Mouse (Mus musculus) kidney, embryonic 14.5 days (tissue): Measurements from ENCODE around the gene Tmpo. TPM values are rescaled to one million over a fixed set of nuclear protein-coding genes. Genes with fewer than 3 reads are reported as not detected.

ENCODE experiments used
- ATAC-seq: fragments of 200-750 bp; cut with Nextera tagmentation; 2 replicates; pipeline ENCODE4 v1.8.0; 2017; ENCODE audit warnings: moderate number of reproducible peaks, mild to moderate bottlenecking, moderate TSS enrichment, moderate library complexity; ENCODE audit not compliant: low FRiP score, low TSS enrichment
- H3K27ac ChIP-seq: fragments of 300-500 bp; sonication (generic); 2 replicates; pipeline ENCODE4 v1.5.1; 2014; ENCODE audit warnings: low read depth, mild to moderate bottlenecking, low read length, moderate library complexity, mixed read lengths
- H3K27me3 ChIP-seq: fragments of 300-500 bp; sonication (generic); 2 replicates; pipeline ENCODE4 v1.6.1; 2014; ENCODE audit warnings: mild to moderate bottlenecking, low read length; ENCODE audit not compliant: control insufficient read depth, insufficient read depth
- H3K36me3 ChIP-seq: fragments of 300-500 bp; sonication (generic); 2 replicates; pipeline ENCODE4 v1.6.1; 2014; ENCODE audit warnings: low read length, mixed read lengths; ENCODE audit not compliant: control insufficient read depth, insufficient read depth
- H3K4me1 ChIP-seq: fragments of 300-500 bp; sonication (generic); 2 replicates; pipeline ENCODE4 v1.6.1; 2014; ENCODE audit warnings: low read length, mixed read lengths; ENCODE audit not compliant: control insufficient read depth, insufficient read depth
- H3K4me2 ChIP-seq: fragments of 300-500 bp; sonication (generic); replicated peaks from 2 replicates; pipeline ENCODE4 v1.6.1; 2014; ENCODE audit warnings: low read depth, mild to moderate bottlenecking, low read length
- H3K4me3 ChIP-seq: fragments of 300-500 bp; sonication (generic); 2 replicates; pipeline ENCODE4 v1.5.1; 2014; ENCODE audit warnings: mild to moderate bottlenecking, low read length
- H3K9ac ChIP-seq: fragments of 300-500 bp; sonication (generic); 2 replicates; pipeline ENCODE4 v1.6.1; 2014; ENCODE audit warnings: low read depth, mild to moderate bottlenecking, low read length, moderate library complexity
- H3K9me3 ChIP-seq: fragments of 300-500 bp; sonication (generic); 2 replicates; pipeline ENCODE4 v1.6.1; 2016; ENCODE audit warnings: low read length; ENCODE audit not compliant: control insufficient read depth
- WGBS: fragments of 180-500 bp; shearing (Covaris S2); extraction: QIAGEN DNeasy Blood & Tissue Kit; methylation state at CpG from one replicate; pipeline ENCODE4 v1.1.7; 2014; 5-methylcytosine and 5-hydroxymethylcytosine counted together
- polyA plus RNA-seq: library from polyadenylated mRNA; unstranded; fragments of >200 nt; fragmentation: Nextera tagmentation; extraction: Ambion mirVana; gene quantifications from 2 replicates; pipeline ENCODE4 v1.2.1, GENCODE M21; 2014

Gene Tmpo
- polyA plus RNA-seq, 1 experiment from 2014 or later: 328 TPM

DNA sequence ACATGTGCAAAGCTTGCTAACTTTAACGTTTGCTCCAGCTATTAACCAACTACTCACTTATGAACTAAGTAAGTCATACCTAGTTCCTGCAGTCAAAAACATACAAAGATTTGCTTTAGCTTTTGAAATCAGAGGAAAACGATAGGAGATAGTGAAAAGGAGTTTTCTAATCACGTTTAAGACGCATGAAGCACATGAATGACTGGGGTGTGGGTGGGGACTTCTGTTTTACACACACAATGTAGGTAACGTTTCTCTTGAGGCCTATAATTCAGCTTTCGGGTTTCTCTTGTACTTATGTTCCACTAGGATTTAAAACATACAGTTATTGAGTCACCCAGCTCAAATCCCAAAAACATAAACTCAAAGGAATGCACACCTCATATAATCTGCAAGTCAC is 58.5 kb downstream of the Tmpo start:
- H3K4me2 ChIP-seq: peak overlapping the region; percentile 55
- no peaks in the 10 kb centered on the region for H3K27me3 ChIP-seq
- no peak overlapping the region for H3K27ac ChIP-seq
- 25% methylated on average over 6 of the region's 6 CpGs for WGBS
- peaks cover 46% of the 10 kb centered on the region for H3K36me3 ChIP-seq
- ATAC-seq: no peak
- H3K9me3 ChIP-seq: no peaks in the 10 kb centered on the region
- peaks cover 14% of the 10 kb centered on the region for H3K4me1 ChIP-seq
- H3K9ac ChIP-seq: peak overlapping the region; percentile 98
- peak overlapping the region; percentile 100 for H3K4me3 ChIP-seq

DNA sequence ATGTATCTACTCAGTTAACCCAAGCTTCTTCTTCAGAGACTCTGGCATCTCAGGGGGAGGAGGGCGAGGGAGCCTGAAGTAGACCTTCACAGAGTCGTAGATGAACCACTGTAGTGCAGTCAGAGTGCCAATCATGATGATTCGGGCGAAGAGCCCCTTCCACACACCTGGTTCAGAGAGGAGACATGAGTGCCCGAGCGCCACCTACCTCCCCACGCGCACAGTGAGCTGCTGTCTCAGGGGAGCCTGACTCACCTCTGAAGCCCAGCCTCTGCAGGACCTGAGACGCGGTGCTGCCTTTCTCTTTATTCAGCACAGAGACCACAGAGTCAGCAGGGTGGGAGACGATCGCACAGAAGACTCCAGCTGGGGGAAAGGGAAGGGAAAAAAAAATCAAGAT is 64.2 kb downstream of the Tmpo start:
- no peak for ATAC-seq
- H3K9ac ChIP-seq: no peak overlapping the region
- H3K4me2 ChIP-seq: no peak overlapping the region
- no peak overlapping the region for H3K4me3 ChIP-seq
- H3K27ac ChIP-seq: no peak overlapping the region
- H3K27me3 ChIP-seq: no peaks in the 10 kb centered on the region
- WGBS: 95% methylated on average over 12 of the region's 12 CpGs
- H3K36me3 ChIP-seq: peaks cover 87% of the 10 kb centered on the region
- peaks cover 5% of the 10 kb centered on the region for H3K4me1 ChIP-seq
- H3K9me3 ChIP-seq: peaks cover 5% of the 10 kb centered on the region; the same call in 1 of the 2 replicates

DNA sequence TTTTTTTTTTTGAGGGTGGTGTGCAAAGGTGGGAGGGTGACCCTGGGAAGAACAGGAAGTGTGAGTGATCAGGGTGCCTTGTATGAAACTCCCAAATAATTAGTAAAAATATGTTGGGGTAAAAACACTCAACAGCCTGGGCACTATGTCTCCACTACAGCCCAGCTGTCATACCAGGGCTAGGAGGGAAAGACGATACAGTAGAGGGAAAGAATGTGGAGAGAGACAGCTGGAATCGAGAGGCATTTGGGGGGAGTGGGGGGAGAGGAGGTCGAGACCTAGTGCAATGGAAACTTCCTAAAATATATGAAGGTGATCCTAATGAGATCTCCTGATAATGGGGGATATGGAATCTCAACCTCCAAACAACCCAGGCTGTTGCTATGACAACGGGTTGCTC is 71.3 kb downstream of the Tmpo start:
- Histone ChIP-seq H3K4me3 (no peak overlapping the region), H3K27ac (no peak overlapping the region), H3K9ac (no peak overlapping the region), H3K4me2 (no peak overlapping the region), H3K9me3 (peaks cover 8% of the 10 kb centered on the region; the same call in 1 of the 2 replicates), H3K4me1 (no peaks in the 10 kb centered on the region), H3K27me3 (no peaks in the 10 kb centered on the region), H3K36me3 (peaks cover 20% of the 10 kb centered on the region)
- ATAC-seq: no peak
- 64% methylated on average over 4 of the region's 4 CpGs for WGBS

DNA sequence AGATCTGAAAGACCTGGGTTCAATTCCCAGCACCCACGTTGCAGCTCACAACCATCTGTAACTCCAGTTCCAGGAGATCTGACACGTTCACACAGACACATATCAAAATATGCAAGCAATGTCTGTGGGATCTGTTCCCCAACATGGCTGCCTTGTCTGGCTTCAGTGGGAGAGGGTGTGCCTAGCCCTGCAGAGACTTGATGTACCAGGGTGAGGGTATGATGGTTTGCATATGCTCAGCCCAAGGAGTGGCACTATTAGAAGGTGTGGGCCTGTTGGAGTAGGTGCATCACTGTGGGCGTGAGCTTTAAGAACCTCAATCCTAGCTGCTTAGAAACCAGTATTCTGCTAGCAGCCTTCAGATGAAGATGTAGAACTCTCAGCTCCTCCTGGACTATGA is 75.1 kb downstream of the Tmpo start:
- no peak for ATAC-seq

DNA sequence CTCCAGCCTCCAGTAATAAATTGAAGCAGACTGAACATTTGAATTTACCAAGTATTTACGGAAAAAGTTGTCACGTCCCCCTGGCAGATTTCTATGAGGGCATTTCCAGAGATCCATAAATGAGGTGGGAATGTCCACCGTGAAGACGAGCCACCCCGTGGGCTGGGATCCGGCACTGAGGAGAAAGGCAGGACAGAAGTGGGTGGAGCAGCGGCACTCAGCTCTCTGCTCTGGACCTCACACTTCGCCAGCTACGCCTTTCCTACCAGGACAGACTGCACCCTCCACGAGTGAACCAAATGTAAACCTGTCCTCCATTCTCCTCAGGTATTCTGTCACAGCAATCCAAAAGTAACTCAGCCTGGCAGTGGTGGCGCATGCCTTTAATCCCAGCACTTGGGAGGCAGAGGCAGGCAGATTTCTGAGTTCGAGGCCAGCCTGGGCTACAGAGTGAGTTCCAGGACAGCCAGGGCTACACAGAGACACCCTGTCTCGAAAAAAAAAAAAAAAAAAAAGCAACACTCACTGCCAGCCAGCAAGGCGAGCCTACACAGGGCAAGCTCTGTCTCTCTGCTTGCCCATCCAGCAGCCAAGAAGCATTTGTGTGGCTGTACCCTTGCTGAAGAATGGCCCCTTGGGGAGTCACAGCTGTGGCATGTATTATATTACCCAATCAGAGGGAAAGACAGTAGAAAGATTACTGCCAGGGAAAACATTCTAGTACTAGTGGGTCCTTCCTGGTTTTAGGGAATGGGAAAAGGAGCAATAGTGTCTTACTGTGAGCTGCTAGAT is 78.1 kb downstream of the Tmpo start:
- 92% methylated on average over 14 of the region's 14 CpGs for WGBS
- no peak overlapping the region for H3K4me3 ChIP-seq
- H3K9me3 ChIP-seq: no peaks in the 10 kb centered on the region
- no peak overlapping the region for H3K9ac ChIP-seq
- no peak overlapping the region for H3K27ac ChIP-seq
- no peak for ATAC-seq
- H3K27me3 ChIP-seq: no peaks in the 10 kb centered on the region
- H3K36me3 ChIP-seq: peaks cover 13% of the 10 kb centered on the region; the same call in 1 of the 2 replicates
- H3K4me2 ChIP-seq: no peak overlapping the region
- no peaks in the 10 kb centered on the region for H3K4me1 ChIP-seq

More for the DNA sequence above, 75.1 kb downstream of the Tmpo start:
- H3K9me3 ChIP-seq: peaks cover 3% of the 10 kb centered on the region; the same call in 1 of the 2 replicates
- H3K27me3 ChIP-seq: no peaks in the 10 kb centered on the region
- 85% methylated on average over 3 of the region's 3 CpGs for WGBS
- H3K36me3 ChIP-seq: peaks cover 5% of the 10 kb centered on the region; the same call in 1 of the 2 replicates
- H3K4me3 ChIP-seq: no peak overlapping the region
- H3K4me2 ChIP-seq: no peak overlapping the region
- no peak overlapping the region for H3K9ac ChIP-seq
- H3K27ac ChIP-seq: no peak overlapping the region
- H3K4me1 ChIP-seq: no peaks in the 10 kb centered on the region

DNA sequence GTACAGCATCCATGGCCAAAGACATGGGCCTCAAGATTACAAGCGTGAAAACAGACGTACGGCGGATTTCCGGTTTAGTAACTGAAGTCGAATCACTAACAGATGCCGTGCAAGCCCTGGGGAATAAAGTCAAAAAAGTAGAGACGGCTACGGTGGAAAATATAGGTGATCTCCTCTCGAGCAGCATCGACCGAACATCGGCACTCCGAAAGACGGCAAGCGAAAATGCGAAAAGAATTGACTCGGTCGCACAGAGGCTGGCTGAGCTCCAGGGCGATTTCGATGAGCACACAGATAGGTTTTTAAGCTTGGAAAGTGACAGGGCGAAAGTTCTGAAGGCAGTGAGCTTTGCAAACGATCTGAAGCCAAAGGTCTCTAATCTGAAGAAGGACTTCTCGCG is 79.2 kb downstream of the Tmpo start:
- Histone ChIP-seq H3K4me2 (no peak overlapping the region), H3K4me1 (no peaks in the 10 kb centered on the region), H3K9me3 (no peaks in the 10 kb centered on the region), H3K27ac (no peak overlapping the region), H3K9ac (no peak overlapping the region), H3K4me3 (no peak overlapping the region), H3K36me3 (peaks cover 13% of the 10 kb centered on the region; the same call in 1 of the 2 replicates), H3K27me3 (no peaks in the 10 kb centered on the region)
- WGBS: 96% methylated on average over 25 of the region's 25 CpGs
- ATAC-seq: no peak

DNA sequence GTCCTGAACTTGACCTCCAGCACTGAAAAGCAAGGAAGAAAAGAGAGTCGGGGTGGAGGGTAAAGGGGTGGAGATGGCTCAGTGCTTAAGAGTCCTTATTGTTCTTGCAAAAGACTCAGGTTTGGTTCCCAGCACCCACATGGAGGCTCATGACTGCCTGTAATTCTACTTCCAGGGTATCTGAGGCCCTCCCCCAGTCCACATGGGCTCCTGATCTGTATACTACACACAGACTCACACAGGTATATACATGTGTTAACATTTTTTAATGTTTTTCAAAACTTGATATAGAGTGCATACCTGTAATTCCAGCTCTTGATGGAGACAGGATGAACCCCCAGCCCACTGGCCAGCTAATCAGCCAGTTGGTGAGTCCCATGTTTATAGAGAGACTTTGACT is 81.0 kb downstream of the Tmpo start:
- no peak overlapping the region for H3K27ac ChIP-seq
- 83% methylated on average over 1 of the region's 1 CpGs for WGBS
- H3K36me3 ChIP-seq: peaks cover 20% of the 10 kb centered on the region; the same call in 1 of the 2 replicates

DNA sequence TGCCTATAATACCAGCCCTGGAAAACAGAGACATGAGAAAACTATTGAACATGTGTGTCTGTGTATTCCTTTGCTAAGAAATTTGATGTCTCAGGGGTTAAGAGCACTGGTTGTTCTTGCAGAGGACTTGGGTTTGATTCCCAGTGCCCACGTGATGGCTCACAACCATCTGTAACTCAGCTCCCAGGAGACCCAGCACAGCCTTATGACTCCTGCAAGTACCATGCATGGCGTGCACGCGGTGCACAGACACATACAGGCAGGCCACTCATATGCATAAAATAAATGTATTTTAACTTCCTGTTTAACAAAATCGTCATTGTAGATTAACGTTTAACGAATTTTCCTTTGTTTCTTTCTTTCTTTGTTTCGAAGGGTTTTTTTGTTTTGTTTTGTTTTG is 83.1 kb downstream of the Tmpo start:
- Histone ChIP-seq H3K9me3 (no peaks in the 10 kb centered on the region), H3K4me2 (no peak overlapping the region), H3K27ac (no peak overlapping the region), H3K9ac (no peak overlapping the region), H3K4me3 (no peak overlapping the region), H3K36me3 (peaks cover 20% of the 10 kb centered on the region; the same call in 1 of the 2 replicates), H3K4me1 (no peaks in the 10 kb centered on the region), H3K27me3 (no peaks in the 10 kb centered on the region)
- no peak for ATAC-seq
- 94% methylated on average over 8 of the region's 8 CpGs for WGBS

More for the DNA sequence above, 81.0 kb downstream of the Tmpo start:
- no peak for ATAC-seq
- no peaks in the 10 kb centered on the region for H3K27me3 ChIP-seq
- no peaks in the 10 kb centered on the region for H3K4me1 ChIP-seq
- H3K9me3 ChIP-seq: no peaks in the 10 kb centered on the region
- no peak overlapping the region for H3K9ac ChIP-seq
- H3K4me3 ChIP-seq: no peak overlapping the region
- no peak overlapping the region for H3K4me2 ChIP-seq
